Mouse (Mus musculus): Measurements from ENCODE around the gene Zfp354b.

Gene Zfp354b

DNA sequence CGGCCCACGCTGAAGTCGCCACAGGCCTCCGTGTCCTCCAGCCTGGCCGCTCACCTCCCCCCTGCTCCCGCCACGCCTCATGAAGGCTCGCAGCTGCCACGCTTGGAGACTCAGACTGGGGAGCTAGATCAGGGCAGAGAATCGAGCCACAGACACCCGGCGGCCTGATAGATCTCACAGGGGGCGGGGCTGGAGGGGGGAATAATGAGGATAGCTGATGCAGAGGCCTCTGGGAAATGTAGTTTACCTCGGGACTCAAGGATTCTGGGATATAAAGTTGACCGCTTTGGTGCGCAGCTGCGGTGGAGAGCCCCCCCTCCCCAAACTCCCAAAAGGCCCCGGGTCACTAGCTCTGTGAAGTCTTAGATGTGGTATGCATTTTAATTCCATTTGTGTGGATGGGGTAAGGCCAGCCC lies at the start of gene Zfp354b:
Gene Zfp354b (minus strand): TSS at position 183 of the 416 bp plus-strand sequence.
- DNase-seq (ENCODE audit: low read depth) = no peak

DNA sequence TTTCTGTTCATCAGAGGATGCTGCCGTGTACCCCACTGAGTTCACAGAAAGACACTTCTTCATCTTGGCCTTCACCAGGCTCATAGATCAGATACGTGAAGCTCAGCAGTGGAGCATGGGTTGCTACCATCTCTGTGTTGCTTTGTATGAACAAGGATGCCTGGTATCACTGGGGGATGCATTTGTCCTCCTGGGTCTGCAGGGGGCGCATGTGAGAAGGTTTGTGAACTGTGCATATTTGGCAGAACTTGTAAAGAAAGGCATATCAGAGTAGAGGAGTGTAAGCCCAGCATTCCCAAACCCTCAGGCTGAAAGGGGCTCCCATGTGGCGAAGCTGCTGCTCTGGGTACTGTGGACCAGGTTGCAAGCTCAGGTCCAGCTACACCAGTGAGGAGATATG lies 45.8 kb upstream of the Zfp354b start:
- DNase-seq (ENCODE audit: low read depth) = no peak

DNA sequence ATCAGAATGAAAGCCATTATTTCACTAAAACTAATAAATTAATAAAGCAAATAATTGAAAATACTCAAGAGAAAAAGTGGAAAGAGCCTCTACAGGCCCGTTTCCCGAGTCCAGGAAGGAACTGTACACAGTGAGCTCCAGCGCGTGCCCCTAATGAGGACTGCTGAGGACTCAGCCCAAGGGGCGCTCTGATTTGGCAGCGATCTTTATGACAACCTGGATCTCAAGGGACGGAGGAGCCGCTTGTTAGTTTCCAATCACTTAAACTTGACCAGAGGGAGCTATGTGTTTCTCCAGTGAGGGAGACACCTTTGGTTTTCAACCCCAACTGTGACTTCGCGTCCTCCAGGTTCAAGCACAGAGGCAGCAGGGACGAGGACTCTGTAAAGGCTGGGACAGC lies 34.8 kb upstream of the Zfp354b start, which contains the start of gene Olfr1378:
Gene Olfr1378 (plus strand): TSS at position 301 of the 400 bp plus-strand sequence.
- DNase-seq (ENCODE audit: low read depth) = no peak

DNA sequence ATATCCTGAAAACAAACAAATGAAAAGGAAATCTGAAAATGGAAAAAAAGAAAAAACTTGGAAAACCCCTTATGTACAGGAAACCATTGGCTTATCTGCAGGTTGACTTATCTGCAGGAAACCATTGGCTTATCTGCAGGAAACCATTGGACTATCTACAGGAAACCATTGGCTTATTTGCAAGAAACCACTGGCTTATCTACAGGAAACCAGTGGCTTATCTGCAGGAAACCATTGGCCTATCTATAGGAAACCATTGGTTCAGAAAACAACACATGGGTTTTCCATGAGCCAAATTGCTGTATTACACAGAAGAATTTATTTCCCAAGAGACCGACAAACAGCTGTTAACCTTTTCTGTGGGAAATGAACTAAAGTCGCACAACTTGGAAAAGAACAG lies 33.5 kb upstream of the Zfp354b start:
- peak; percentile 14 for DNase-seq (ENCODE audit: low read depth)

DNA sequence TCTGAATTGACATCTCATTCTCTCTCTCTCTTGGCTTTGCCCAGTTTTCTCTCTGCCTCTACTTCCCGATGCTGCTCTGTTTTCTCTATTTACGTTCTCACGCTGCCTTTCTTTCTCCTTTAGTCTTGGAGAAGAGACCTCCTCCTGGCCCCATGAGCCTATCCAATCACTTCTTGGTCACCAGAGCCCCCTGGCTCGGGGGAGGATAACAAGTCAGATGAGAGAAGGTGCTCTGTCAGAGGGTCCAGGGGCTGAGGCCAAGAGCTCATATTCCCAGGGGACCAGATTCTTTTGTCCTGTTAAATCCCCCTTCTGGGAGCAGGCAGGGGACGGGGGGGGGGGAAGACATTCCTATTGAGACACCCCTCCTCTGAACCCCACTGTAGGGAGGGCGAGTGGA lies 22.2 kb upstream of the Zfp354b start, which contains the start of gene Prop1:
Gene Prop1 (minus strand): TSS at position 101 of the 400 bp plus-strand sequence.
- no peak for DNase-seq (ENCODE audit: low read depth)

DNA sequence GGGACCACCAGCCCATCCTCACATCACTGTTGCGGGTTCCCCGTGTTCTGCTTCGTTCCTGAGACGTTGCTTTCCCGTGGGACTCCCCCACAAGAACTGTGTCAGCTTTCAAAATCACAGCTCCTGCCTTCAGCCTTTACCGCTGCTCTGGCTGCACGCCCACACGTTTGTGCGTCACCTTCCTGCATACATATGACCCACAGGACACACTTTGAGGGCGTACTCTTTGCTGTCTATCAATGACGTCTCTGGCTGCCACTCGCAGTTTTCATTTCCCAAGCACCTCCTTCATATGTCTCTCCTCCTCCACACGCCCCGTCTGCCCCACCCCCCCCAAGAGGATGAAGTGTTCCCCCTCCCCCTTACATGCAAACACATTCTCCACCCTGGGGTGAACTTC lies 20.9 kb upstream of the Zfp354b start:
- DNase-seq (ENCODE audit: low read depth) = no peak

DNA sequence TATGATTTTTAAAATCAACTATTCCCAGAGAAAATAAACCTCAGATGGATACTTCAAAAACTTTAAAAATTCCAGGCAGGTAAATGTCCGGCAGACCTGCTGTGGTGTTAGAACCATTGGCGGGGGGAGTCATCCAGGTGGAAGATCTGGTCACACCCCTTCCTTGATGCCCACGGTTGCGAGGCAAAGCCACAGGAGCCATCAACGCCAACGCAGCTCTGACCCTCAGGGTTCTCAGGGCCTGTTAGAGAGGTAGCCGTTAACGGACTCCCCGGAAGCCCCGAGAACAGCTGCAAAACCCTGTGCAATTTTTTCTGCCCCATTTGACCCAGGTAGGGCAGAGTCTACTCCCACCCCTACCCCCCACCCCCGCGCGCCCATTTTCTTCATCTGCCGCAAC lies 12.1 kb upstream of the Zfp354b start, which contains the start of gene 4933414I15Rik:
Gene 4933414I15Rik (minus strand): TSS at position 260 of the 400 bp plus-strand sequence.
- no peak for DNase-seq (ENCODE audit: low read depth)

DNA sequence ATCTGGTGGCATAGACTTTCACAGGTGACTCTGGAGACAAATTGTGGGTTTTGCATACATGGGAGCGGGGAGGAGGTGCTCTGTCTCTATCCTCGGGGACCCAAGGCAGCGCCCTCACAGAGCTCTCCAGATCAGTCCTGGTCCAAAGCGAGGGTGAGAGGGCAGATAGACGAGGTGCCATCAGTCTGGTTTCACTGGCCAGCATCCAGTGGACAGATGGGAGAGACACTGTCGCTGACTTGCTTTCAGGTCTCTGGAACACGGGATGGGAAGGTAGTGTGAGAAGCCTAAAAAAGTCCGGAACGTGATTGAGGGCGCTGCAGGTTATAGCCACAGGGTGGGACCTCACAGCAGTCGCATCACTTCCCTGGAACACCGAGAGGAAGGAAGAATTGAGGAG lies 11.0 kb upstream of the Zfp354b start:
- DNase-seq (ENCODE audit: low read depth) = no peak

DNA sequence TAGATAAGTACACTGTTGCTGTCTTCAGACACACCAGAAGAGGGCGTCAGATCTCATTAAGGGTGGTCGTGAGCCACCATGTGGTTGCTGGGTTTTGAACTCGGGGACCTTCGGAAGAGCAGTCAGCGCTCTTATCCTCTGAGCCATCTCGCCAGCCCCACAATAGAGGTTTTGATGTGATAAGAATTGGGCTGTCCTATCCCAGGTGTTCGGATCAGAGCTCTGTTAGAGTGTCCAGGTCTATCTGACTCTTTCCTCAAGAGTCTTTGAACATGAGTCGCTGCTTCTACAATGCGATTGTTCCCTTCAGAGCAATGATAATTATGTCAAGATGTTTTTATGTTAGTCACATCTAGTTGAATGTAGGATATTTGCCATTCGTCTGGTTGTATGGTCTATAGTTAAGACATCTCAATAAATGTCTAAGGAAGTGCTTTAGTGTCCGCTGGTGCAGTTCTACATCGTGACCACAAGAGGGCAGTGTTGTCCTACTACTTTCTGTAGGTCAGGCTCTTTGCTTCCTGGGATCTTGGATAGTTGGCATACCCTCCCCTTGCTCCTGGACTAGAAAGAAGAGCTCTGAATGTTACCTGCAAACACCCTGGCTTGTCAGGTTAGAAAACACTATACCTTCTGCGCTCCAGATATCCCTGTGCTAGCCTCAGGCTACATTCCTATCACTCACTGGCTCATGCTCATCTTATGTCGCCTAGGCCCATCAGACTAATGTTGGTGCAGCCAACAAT lies 8.4 kb upstream of the Zfp354b start:
- DNase-seq (ENCODE audit: low read depth) = no peak

DNA sequence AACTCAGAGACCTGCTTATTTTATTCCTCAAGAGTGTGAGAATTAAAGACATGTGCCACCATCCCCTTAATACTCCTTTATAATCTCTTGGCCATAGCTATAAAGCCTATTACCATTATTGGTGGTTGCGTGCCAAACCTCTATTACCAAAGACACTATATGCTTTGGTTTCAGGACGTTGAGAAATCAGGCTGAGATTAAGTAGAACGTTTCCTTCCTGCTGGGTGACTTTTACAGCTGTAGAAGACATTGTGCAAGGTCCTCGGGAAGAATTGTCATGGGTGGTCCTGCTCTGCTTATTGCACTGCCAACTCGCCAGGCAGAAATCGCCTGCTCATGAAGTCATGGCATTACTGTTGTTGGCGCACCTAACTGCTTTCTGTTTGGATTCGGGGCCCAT lies 7.0 kb upstream of the Zfp354b start:
- no peak for DNase-seq (ENCODE audit: low read depth)

DNA sequence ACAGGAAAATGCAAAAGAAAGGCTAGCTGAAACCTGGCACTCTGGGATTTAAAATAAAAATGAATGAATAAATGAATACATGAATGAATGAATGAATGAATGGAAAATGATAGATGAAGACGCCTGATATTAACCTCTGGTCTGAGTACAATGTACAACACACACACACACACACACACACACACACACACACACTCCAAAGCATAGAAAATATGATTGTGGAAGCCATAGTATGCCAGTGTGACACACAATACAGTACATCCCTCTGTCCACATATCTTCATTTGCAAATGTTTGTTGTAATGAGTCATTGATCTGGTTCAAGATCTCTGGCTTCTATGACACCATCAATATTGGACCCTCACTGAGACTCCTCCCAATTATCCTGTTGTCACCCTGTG lies 607 bp upstream of the Zfp354b start:
- DNase-seq (ENCODE audit: low read depth) = no peak

DNA sequence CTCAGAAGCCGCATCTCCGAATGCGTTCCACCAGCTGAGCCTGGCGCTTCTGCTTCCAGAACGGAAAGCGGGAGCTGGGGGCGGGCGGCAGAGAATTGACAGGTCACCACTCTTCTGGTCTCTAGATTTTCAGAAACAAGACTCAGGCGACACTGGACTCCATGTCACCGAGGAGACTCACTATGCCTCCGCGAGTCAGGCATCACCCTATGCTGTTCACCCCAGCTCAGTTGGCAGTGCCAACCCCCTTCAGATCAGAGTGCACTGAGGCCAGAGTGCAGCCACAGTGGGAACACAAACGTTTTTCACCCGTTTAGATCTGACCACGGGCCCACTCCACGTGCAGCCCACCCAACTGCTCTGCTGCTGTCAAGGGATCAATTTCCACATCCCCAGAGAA lies 412 bp downstream of the Zfp354b start:
- no peak for DNase-seq (ENCODE audit: low read depth)

DNA sequence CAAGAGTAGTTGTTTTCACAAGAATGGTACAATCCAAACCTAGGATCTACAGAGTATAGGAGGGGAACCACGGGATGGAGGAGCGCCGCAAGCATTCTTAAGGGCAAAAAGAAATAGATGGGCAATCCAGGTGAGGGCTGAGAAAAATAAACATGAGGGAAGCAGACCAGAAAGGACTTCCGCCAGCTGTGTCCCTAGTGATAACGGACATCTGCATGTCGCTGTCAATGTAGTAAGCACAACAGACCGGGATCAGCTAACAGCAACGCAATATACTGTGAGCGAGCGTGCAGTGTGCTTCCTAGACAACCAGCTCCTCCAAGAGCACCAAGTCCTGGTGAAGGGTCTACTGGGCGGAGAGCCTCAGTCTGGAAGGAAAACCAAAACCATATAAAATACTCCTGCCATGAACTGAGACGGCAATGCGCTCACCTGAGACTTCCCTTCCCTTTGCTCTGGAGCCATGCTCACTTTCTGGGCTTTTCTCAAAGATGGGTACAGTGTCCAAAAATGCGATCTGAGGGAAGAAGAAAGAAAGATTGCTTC lies 891 bp downstream of the Zfp354b start:
- DNase-seq (ENCODE audit: low read depth) = no peak

DNA sequence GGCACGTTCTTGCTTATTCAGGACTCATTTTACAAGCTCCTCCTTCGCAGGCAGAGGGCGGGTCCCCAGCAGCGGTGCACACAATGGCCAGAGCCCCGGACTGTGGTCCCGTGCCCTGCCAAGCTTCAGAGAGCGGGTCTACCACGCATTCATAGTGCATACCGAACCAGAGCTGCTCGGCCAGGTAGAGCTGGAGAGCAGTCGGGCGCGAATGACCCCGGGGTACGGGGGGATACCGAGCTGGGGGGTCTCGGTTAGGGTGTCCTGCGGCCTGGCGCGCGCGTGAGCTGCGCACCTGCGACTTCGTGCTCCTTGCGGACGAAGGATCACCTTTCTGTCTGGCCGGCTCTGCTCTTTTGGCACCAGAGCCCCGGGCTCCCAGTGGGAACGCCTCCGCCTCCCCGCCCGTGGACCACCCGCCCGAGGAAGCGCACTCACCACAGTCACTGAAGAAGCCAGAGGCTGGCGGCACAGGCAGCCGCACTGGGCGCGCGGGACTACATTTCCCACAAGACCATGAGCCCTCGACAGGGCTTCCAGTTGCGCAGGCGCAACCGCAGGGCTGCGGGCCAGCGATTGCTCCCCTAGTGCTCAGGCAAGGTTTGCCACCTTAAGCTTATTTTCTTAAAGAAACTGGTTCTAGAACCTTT lies 15.6 kb downstream of the Zfp354b start, which contains the start of gene Zfp2:
Gene Zfp2 (minus strand): TSS at position 495 of the 650 bp plus-strand sequence.
- DNase-seq (ENCODE audit: low read depth) = peak; percentile 74

DNA sequence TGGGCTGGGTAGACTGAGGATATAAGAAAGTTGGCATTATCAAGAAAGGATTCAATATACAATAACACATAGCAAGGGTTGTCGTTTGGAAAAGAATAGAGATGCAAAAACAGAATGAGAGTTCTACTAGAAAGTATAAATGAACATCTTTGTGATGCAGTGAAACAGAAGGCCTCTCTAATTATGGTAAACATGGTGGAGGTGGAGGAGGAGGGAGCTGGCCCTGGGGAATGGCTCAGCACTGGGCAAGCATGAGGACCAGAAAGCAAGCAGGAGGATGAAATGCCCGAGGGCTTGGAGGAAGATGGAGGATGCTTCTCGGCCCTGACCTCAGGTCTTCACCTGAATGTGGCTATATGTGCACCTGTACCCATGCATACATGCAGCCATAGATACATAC lies 17.0 kb downstream of the Zfp354b start:
- DNase-seq (ENCODE audit: low read depth) = no peak

DNA sequence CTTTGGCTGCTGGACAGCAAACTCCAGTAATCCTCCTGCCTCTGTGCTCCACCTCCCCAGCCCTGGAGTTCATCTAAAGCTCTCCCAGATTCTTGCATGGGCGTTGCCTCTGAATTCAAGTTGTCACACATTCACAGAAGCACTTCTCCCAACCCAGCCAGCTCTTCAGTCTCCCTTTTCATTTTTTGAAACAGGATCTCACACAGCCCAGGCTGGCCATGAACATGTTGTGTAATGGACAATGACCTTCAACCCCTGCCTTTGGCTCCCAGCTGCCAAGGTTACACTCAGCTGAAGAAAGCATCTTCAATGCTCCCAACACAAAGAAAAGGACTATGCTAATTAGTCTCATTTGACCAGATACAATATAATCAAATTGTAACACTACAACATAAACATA lies 18.1 kb downstream of the Zfp354b start:
- no peak for DNase-seq (ENCODE audit: low read depth)

DNA sequence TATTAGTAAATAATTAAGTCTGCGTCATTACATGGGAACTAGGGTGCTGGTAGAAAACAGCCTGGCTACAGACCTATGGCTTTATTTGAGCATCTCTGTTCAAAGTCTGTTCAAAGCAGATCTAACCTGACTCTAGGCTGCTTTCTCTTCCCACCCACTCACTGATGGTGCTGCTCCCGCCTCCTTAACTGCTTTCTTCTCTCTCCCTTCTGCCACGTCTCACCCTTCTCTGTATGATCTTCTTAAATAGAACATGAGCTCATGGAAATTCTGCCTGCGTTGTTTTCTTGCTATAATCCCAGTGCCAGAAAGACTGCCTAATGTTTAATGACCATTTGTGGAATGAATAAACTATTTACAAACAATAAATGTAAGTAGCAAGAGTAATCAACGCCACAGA lies 23.3 kb downstream of the Zfp354b start:
- no peak for DNase-seq (ENCODE audit: low read depth)

DNA sequence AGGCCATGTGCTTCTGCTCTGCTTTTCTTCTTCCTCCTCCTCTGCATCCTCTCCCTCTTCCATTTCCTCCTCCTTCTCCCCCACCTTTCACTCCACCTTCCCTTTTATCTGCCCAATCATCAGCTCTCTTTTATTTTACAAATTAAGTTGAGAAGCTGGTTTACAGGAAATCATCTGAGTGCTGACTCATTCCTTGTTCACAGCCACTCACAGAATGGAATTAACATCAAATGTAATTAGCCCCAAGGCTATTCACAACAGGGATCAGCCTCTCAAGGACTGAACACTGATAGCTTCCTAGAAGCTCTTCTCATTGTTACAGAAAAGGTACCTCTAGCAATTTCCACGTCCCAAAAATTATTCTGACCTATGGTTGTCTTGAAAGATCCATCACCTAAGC lies 34.1 kb downstream of the Zfp354b start:
- no peak for DNase-seq (ENCODE audit: low read depth)

DNA sequence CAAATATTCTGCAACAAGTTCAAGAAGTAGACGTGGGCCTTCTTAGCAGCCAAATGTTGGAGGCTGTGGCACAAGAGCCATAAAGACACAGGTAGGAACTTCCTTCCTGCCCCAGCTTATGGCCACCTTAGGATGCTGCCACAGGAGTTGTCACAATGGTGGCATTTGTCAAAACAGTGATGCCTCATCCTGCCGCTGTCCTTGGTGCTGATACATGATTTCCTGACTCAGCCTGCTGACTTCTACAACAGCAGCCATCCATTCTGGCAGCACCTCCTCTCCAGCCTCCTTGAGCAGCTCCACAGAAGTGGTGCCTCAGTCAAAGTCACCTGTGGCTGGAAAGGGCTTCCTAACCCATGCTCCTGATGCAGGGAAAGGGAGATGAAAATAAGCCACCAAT lies 39.0 kb downstream of the Zfp354b start:
- peak; percentile 16 for DNase-seq (ENCODE audit: low read depth)

DNA sequence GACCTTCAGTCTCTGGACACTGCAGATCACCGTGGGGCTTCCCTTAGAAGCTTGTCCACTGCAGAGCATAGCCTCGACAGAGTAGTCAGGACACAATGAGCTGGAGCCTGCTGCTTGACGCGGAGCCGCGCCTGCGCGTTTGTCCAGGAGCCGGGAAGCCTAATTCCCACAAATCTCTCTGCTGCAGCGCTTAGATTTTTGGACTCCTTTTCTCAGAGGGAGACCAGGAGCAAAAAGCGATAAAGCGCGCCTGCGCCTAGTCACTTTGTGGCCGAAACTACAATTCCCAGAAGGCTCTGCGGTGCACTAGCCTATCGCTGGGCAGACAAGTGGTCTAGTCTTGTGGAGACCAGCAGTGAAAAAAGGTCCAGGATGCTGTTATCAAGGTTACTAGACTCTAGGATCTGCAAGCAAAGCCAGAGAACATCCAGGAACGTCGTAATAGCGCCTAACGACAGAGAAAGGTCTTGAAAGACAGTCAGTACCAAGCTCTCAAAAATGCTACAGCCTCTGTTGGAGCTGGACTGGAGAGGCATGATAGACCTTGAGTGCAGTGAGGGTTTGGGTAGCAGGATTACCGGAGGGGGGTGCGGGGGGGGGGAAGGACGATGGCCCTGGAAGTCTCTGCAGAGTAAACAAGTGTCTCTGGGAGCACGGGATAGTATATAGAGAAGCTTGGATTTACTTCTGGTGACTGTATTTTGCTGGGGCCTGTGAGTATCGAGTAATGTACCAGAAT lies 43.9 kb downstream of the Zfp354b start, which contains the start of gene Zfp454:
Gene Zfp454 (minus strand): TSS at position 262 of the 739 bp plus-strand sequence.
- no peak for DNase-seq (ENCODE audit: low read depth)

DNA sequence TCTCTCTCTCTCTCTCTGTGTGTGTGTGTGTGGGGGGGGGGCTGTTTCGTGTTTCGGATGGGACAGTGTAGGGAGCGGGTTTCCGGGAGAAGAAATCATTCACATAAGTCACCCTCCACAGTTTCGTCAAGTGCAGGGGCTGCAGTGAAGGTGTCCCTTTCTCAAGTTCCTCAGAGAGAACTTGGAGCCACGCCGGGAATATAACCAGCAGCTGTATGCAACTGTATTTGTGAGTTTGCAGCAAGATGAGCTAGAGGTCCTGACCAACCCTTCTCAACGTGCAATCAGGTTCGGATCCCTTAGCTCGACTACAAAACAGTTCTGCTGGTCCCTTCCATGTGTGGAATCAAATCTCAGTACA lies 44.5 kb downstream of the Zfp354b start:
- no peak for DNase-seq (ENCODE audit: low read depth)

DNA sequence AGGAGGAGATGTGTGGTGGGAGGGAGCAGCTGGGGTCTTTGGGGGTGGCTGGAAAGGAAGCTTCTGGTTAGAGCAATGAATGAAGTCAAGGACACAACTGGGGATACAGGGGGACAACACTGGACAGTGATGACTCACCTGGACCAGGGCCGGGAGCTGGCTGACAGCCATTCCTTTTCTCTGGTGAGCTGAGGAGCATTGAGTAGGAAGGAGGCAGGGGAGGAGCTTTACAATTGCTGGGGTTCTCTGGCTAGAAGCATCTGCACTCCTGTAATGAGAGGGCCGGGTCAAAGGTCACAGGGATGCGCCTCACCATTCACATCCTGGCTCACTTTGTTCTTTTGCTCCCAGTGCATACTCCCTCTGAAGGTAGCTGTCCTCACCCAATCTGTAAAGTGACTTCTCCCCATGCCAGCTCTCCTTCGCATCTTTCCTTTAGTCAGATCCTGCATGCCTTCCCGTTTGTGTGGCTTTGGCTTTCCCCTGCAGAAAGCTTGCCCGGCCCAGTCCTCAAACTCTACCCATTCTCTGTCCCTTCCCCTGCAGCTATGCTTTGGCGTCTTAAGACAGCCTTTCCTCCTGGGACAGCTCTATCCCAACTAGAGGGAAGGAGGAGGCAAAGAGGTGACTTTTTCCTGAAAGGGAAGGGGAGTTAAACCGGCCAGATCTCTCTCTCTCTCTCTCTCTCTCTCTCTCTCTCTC lies 45.1 kb downstream of the Zfp354b start:
- DNase-seq (ENCODE audit: low read depth) = no peak

Measured in c-Kit-positive CD71-negative TER-119-negative erythroid progenitor cells, embryonic 14.5 days (primary cell).